Mouse (Mus musculus) limb, embryonic 15.5 days (tissue): ENCODE measurements around the gene Elp4. TPM values are rescaled to one million over a fixed set of nuclear protein-coding genes. Genes with fewer than 3 reads are reported as not detected.

Experiments used
- ATAC-seq: fragments of 200-750 bp; cut with Nextera tagmentation; 2 replicates; pipeline ENCODE4 v1.8.0; 2017; ENCODE audit warnings: low read depth, moderate TSS enrichment; ENCODE audit not compliant: insufficient number of reproducible peaks, low FRiP score, low TSS enrichment
- H3K27ac ChIP-seq: fragments of 300-500 bp; sonication (generic); 2 replicates; pipeline ENCODE4 v1.5.1; 2015; ENCODE audit warnings: moderate library complexity, mild to moderate bottlenecking, inconsistent platforms
- H3K27me3 ChIP-seq: fragments of 300-500 bp; sonication (generic); 2 replicates; pipeline ENCODE4 v1.6.1; 2015; ENCODE audit warnings: inconsistent platforms
- H3K36me3 ChIP-seq: fragments of 300-500 bp; sonication (generic); 2 replicates; pipeline ENCODE4 v1.6.1; 2015; ENCODE audit warnings: inconsistent platforms
- H3K4me1 ChIP-seq: fragments of 300-500 bp; sonication (generic); 2 replicates; pipeline ENCODE4 v1.6.1; 2015; ENCODE audit warnings: inconsistent platforms
- H3K4me2 ChIP-seq: fragments of 300-500 bp; sonication (generic); 2 replicates; pipeline ENCODE4 v1.6.1; 2015; ENCODE audit warnings: mild to moderate bottlenecking, inconsistent platforms
- H3K4me3 ChIP-seq: fragments of 300-500 bp; sonication (generic); 2 replicates; pipeline ENCODE4 v1.5.1; 2015; ENCODE audit warnings: mild to moderate bottlenecking, inconsistent platforms
- H3K9ac ChIP-seq: fragments of 300-500 bp; sonication (generic); 2 replicates; pipeline ENCODE4 v1.6.1; 2015; ENCODE audit warnings: inconsistent platforms
- H3K9me3 ChIP-seq: fragments of 300-500 bp; sonication (generic); 2 replicates; pipeline ENCODE4 v1.6.1; 2016; ENCODE audit warnings: inconsistent platforms
- WGBS: fragments of 180-500 bp; shearing (Covaris S2); methylation state at CpG from one replicate; pipeline ENCODE4 v1.1.7; 2015; 5-methylcytosine and 5-hydroxymethylcytosine counted together
- polyA plus RNA-seq: library from polyadenylated mRNA; unstranded; fragments of >200 nt; fragmentation: Nextera tagmentation; extraction: Ambion mirVana; gene quantifications from 2 replicates; pipeline ENCODE4 v1.2.1, GENCODE M21; 2015

The Elp4 gene
- polyA plus RNA-seq, 1 experiment from 2014 or later, result 30.8 TPM

DNA sequence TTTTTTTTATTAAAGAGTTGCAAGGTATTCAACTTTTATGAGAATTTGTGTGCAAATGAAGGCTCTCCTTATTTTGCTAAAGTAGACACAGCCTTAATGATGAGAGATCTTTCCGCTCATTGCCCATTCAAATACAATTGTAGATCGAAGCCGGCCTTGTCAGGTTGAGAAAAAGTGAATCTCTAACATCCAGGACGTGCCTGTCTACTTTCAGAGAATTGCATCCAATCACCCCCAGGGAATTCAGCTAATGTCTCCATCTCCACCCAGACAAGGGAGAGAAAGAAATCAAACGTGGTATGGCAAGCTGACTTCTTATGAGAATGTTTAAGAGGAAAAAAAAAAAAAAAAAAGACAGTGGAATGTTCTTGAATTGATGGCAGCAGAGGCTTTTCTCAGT lies 239.4 kb downstream of the Elp4 start:
- no peak overlapping the region for H3K4me3 ChIP-seq
- no peak overlapping the region for H3K9ac ChIP-seq
- 14% methylated on average over 5 of the region's 5 CpGs for WGBS
- H3K4me1 ChIP-seq, result peaks cover 35% of the 10 kb centered on the region
- H3K4me2 ChIP-seq, result no peak overlapping the region
- no peak overlapping the region for H3K27ac ChIP-seq
- H3K27me3 ChIP-seq, result peaks cover 100% of the 10 kb centered on the region
- no peak for ATAC-seq
- H3K9me3 ChIP-seq, result no peaks in the 10 kb centered on the region
- H3K36me3 ChIP-seq, result no peaks in the 10 kb centered on the region

DNA sequence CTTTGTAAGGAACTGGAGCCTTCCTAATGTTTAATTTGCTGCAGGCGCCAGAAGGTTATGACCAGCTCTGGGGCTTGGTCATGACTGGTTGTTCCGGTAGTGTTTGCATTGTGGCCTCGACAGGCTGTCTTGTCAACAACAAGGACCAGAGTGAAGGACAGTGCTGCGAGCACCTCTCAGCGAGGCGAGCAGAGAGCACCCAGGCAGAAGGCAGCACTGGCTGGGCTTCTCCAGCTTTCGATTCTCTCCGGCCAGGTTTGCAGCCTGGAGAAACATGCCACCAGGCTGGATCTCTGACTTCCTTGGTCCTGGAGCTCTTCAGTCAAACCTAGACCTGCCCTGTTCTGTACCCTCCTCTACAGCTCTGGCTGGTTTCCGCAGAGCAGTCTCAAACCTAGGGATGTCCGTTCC lies 241.3 kb downstream of the Elp4 start:
- Histone ChIP-seq H3K4me2 (no peak overlapping the region), H3K4me1 (peaks cover 21% of the 10 kb centered on the region), H3K36me3 (no peaks in the 10 kb centered on the region), H3K9ac (no peak overlapping the region), H3K9me3 (no peaks in the 10 kb centered on the region), H3K4me3 (no peak overlapping the region), H3K27ac (no peak overlapping the region), H3K27me3 (peaks cover 100% of the 10 kb centered on the region)
- ATAC-seq, result no peak
- WGBS, result 4% methylated on average over 10 of the region's 10 CpGs

DNA sequence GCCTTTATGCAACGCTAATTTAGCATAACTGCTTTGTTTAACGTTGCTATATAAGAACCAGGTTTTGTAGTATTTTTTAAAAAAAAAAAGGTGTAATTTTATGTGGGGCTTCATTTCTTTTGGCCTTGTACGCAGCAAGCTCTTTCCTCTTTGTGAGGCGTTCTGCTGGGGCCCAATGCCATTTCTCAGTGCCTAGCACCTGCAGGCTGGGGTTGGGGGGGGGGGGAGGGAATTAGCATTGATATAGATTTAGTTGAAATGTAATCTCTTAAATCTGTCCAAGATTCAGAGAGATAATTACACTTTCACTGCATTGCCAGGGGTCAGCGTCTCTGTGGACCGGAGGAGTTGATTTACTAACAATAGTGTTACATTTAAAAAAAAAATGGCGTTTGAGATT lies 241.8 kb downstream of the Elp4 start:
- Histone ChIP-seq H3K36me3 (no peaks in the 10 kb centered on the region), H3K9ac (no peak overlapping the region), H3K4me1 (peaks cover 21% of the 10 kb centered on the region), H3K9me3 (no peaks in the 10 kb centered on the region), H3K4me2 (no peak overlapping the region), H3K27me3 (peaks cover 98% of the 10 kb centered on the region), H3K4me3 (no peak overlapping the region), H3K27ac (no peak overlapping the region)
- WGBS, result 5% methylated on average over 7 of the region's 7 CpGs
- no peak for ATAC-seq

DNA sequence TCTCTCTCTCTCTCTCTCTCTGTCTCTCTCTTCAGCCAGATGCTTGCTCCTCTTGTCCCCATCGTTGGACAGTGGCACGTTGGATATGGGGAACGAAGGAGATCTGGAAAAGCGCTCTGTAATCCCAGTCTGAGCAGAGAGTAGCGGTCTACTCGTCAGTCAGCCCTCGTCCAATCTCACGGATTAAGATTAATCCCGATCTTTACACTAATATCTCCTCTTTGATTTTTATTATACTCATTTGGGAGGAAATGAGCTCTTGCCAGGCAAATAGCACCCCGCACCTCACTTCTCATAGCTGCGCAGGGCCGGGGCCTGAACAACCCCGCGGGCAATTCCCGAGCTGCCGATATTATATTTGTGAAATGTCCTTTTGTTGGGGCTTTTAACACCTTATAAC lies 242.2 kb downstream of the Elp4 start:
- Histone ChIP-seq H3K9ac (no peak overlapping the region), H3K36me3 (no peaks in the 10 kb centered on the region), H3K27me3 (peaks cover 98% of the 10 kb centered on the region), H3K9me3 (no peaks in the 10 kb centered on the region), H3K4me3 (no peak overlapping the region), H3K4me1 (peaks cover 20% of the 10 kb centered on the region), H3K27ac (no peak overlapping the region), H3K4me2 (no peak overlapping the region)
- ATAC-seq, result no peak
- 3% methylated on average over 16 of the region's 16 CpGs for WGBS

DNA sequence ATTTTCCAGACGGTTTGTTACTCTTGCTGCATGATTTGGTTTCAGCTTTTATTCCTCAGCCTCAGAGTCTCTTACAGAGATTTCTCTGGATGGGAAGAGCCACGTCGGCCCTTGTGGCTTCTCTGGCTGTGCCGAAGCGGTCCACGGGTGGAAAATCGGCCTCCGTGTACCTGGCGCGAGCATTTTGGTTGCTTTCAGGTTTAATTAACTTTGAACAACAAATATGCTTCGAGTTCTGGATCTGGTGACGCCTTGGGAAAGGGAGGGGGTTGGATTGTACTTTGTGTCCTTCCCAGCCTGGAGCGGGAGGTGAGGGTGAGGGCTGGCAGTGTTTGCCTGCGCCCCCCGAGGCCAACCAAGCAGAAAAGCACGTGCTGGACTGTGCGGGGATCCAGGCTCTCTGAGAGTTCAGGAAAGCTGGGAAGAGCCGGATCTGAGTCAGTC lies 242.7 kb downstream of the Elp4 start:
- Histone ChIP-seq H3K27me3 (peaks cover 98% of the 10 kb centered on the region), H3K27ac (no peak overlapping the region), H3K4me1 (peaks cover 15% of the 10 kb centered on the region), H3K4me2 (no peak overlapping the region), H3K36me3 (no peaks in the 10 kb centered on the region), H3K4me3 (no peak overlapping the region), H3K9ac (no peak overlapping the region), H3K9me3 (no peaks in the 10 kb centered on the region)
- ATAC-seq, result no peak
- 1% methylated on average over 18 of the region's 18 CpGs for WGBS

DNA sequence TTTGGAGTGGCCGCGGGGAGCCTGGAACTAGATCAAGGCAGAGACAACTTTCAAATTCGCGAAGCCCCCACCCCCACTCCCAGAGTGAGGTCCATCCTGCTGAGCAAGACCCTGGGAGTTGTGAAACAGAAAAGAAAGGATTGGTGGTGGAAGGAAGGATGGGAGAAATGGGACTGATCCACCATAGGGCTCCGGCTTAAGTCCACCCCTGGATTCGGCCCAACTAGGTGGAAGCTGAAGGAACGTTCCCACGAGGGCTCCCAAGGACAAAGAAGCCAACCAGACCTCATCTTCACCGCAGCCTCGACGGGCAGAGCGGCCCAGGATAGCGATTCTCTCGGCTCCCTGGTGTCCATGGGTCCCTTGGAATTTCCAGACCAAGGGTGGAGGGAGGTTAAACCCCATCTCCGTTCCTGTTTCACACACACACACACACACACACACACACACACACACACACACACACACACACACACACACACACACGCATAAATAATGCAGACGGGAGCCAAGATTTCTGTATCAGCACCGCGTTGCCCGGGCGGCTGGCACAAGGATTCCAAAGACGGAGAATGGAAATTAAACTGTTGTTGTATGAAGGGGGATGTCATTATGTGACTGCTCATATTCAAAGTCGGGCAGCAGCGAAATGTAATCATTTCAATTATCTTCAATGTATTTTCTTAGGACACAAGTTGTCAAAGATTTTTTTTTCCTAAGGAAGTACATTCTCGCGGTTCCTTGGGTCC lies 243.3 kb downstream of the Elp4 start:
- Histone ChIP-seq H3K4me3 (0 out of 2 replicates have a peak overlapping the region, but pooled peaks have one; percentile 5), H3K4me2 (0 out of 2 replicates have a peak overlapping the region, but pooled peaks have one; percentile 12), H3K9me3 (no peaks in the 10 kb centered on the region), H3K27me3 (peaks cover 97% of the 10 kb centered on the region), H3K9ac (no peak overlapping the region), H3K27ac (no peak overlapping the region), H3K36me3 (no peaks in the 10 kb centered on the region), H3K4me1 (peaks cover 15% of the 10 kb centered on the region)
- under 1% methylated on average over 26 of the region's 26 CpGs for WGBS
- ATAC-seq, result no peak

DNA sequence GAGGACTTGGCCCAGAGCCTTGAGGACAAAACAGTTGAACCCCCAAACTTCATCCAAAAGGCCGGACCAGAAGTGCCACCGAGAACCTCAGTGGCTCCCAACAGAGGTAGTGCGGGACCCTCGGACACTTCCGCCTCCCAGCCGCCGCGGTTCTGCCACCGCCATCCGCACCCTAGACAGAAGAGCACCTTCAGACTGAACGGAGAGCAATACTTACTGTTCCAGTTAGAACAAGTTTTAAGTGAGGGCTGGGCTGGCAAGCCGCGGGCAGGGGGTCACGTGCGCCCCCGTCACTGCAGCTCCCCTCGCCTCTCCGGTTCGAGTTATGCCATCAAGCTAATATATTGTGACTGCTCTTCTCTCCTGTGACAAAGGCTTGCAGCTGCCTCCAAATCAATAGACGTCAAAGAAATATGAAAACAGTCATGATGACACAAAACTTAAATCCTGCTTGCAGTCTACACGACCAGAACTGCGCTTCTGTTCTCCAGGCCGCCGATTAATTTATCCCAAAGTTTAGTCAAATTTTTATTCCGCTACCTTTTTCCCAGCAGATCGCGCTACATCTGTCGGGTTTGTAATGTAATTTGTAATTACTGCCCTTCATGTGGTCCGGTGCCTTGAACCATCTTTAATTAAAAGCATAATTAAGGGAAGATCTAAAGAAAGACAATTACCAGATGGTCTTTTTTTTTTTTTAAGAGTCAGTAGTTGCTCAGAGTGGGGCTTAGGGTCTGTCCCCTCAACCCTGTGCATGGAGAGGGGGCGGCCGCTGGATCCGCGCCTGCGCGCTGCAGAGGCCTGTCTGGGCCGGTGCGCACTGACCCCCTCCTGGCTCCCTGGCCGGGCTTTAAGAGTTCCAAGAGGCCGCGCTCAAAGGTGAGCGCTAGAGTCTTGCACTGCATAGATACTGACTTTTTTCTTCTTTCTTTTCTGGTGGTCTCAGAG lies 244.2 kb downstream of the Elp4 start:
- Histone ChIP-seq H3K27ac (no peak overlapping the region), H3K36me3 (no peaks in the 10 kb centered on the region), H3K4me1 (peaks cover 15% of the 10 kb centered on the region), H3K9ac (no peak overlapping the region), H3K27me3 (peaks cover 89% of the 10 kb centered on the region), H3K9me3 (no peaks in the 10 kb centered on the region), H3K4me3 (peak overlapping the region; percentile 21), H3K4me2 (peak overlapping the region; percentile 29)
- ATAC-seq, result no peak
- under 1% methylated on average over 41 of the region's 41 CpGs for WGBS

DNA sequence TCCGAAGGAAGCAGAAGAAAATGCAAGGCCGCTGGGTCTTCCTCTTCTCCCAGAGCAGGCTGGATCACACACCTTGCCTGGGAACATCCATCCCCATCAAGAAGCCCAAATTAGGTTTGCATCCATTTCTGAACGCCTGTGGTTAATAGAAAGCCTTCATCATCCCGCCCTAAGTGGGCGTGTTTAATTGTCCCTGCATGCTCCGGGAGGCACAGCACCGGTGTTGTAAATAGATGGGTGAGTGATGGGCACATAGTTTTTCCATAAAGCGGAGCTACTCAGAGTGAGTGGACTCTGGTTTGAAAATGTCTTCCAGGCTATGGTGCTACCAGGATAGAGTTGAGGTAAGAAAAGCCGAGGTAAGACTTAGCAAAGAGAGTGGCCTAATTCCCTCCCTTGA lies 245.0 kb downstream of the Elp4 start:
- 6% methylated on average over 9 of the region's 9 CpGs for WGBS
- Histone ChIP-seq H3K4me1 (peaks cover 15% of the 10 kb centered on the region), H3K4me3 (no peak overlapping the region), H3K36me3 (no peaks in the 10 kb centered on the region), H3K27me3 (peaks cover 84% of the 10 kb centered on the region), H3K9me3 (no peaks in the 10 kb centered on the region), H3K27ac (no peak overlapping the region), H3K4me2 (no peak overlapping the region), H3K9ac (no peak overlapping the region)
- no peak for ATAC-seq

DNA sequence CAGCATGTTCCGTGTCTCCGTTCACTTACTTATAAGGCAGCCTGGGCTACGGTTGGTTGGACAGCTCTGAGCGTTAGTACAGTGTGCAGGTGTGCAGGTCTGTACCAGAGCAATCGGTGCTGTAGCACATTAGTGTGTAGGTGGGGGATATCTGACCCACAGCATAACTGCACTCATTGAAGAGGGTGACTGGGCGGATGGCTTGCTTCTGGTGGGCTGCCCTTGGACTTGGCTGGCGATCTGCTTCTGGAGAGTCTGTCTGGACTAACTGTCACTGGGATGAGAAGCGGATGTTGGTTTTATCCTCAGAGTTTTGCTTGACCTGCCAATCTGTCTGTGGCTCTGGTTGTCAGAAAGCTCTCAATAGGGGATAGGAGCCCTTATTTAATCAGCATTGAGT lies 247.9 kb downstream of the Elp4 start:
- 81% methylated on average over 8 of the region's 8 CpGs for WGBS
- Histone ChIP-seq H3K36me3 (no peaks in the 10 kb centered on the region), H3K27me3 (peaks cover 67% of the 10 kb centered on the region), H3K4me3 (no peak overlapping the region), H3K4me2 (no peak overlapping the region), H3K27ac (no peak overlapping the region), H3K9me3 (no peaks in the 10 kb centered on the region), H3K4me1 (peaks cover 15% of the 10 kb centered on the region), H3K9ac (no peak overlapping the region)
- no peak for ATAC-seq

Other genes with a start within 250 kb of the Elp4 start
- 0.26 and 0.36 TPM in 2 replicates for gene Pax6, start 235.7 kb downstream of the Elp4 start, polyA plus RNA-seq
- gene Immp1l, start 74 bp upstream of the Elp4 start, polyA plus RNA-seq, result 116 and 133 TPM in 2 replicates
- gene Dnajc24, start 99.0 kb upstream of the Elp4 start, polyA plus RNA-seq, result 35.4 and 35.9 TPM in 2 replicates